19 mouse cellular contexts compared by ENCODE assay signal in genomic region chr19:24770345-24770744, GRCm38 (mm10).
DNase-seq lines count a peak whose midpoint lies in the region; ATAC-seq lines count a peak whose summit lies in the region.
"Had no signal": no experiment of that assay in that cellular context is flagged by ENCODE, and none has a peak within 500 bp of the region (broad histone marks: within the 10 kb centered on the region; RNA-seq: fewer than 3 reads in every experiment).

No protein-coding gene starts in this region.

- 40% methylated on average over 4 of the region's 4 CpGs for WGBS in heart, embryonic 16.5 days

- no peak overlapping the region for H3K4me2 ChIP-seq in heart, embryonic 16.5 days (ENCODE audit: low read depth, low read length)
- H3K4me2 ChIP-seq: hindbrain, embryonic 12.5 days; liver, embryonic 13.5 days; midbrain, embryonic 15.5 days had no signal

- intact Hi-C loops in heart, postnatal 14 days (cut with DNase I) = no loop called here

- H3K9ac ChIP-seq in heart, embryonic 16.5 days (ENCODE audit: low read length) = no peak overlapping the region
- H3K9ac ChIP-seq: hindbrain, embryonic 12.5 days; liver, embryonic 13.5 days; midbrain, embryonic 15.5 days had no signal

- H3K36me3 ChIP-seq in heart, embryonic 16.5 days (ENCODE audit: control insufficient read depth, insufficient read depth) = no peaks in the 10 kb centered on the region
- H3K36me3 ChIP-seq: G1E; hindbrain, embryonic 12.5 days; liver, embryonic 13.5 days; midbrain, embryonic 15.5 days had no signal

- peak overlapping the region; percentile 76 for H3K27ac ChIP-seq in heart, embryonic 16.5 days (ENCODE audit: low read length)
- H3K27ac ChIP-seq: hindbrain, embryonic 12.5 days; liver, embryonic 13.5 days; midbrain, embryonic 15.5 days had no signal

- peak; percentile 14 for DNase-seq in adrenal gland, postnatal 14 days
- no peak for DNase-seq in adrenal gland, postnatal 10 days
- no peak for DNase-seq in heart, postnatal 14 days
- DNase-seq in urinary bladder, postnatal 10 days (ENCODE audit: low spot score) = peak; percentile 20
- DNase-seq in urinary bladder, postnatal 36 days (ENCODE audit: low spot score in 2 of 2) = no peak
- DNase-seq in frontal cortex, adult 2 months (ENCODE audit: extremely low spot score in 1 of 2, low spot score in 1 of 2) = no peak
- DNase-seq in embryo, embryonic 10.5 days (ENCODE audit: low spot score) = no peak
- DNase-seq: cerebellum, adult 9-11 months; gastrocnemius, postnatal 14 days; kidney, adult 11 months; layer of hippocampus, adult 9-11 months; liver, embryonic 13.5 days; lung, postnatal 14 days had no signal

- no peaks in the 10 kb centered on the region for H3K27me3 ChIP-seq in heart, embryonic 16.5 days (ENCODE audit: control insufficient read depth, insufficient read depth, low read length)
- H3K27me3 ChIP-seq: hindbrain, embryonic 12.5 days; liver, embryonic 13.5 days; megakaryocyte, embryonic 14.5 days; midbrain, embryonic 15.5 days had no signal

- peaks cover 16% of the 10 kb centered on the region for H3K4me1 ChIP-seq in heart, embryonic 16.5 days (ENCODE audit: control insufficient read depth, insufficient read depth, low read length)
- H3K4me1 ChIP-seq: hindbrain, embryonic 12.5 days; liver, embryonic 13.5 days; megakaryocyte, embryonic 14.5 days; midbrain, embryonic 15.5 days had no signal

- peak; percentile 71 for ATAC-seq in heart, embryonic 16.5 days (replicated peaks; ENCODE audit: extremely low read depth, insufficient read depth, low FRiP score)
- ATAC-seq: CD4-positive, CD25-positive, alpha-beta regulatory T cell, adult 4 months; midbrain, embryonic 15.5 days had no signal

- no peak overlapping the region for H3K4me3 ChIP-seq in heart, embryonic 16.5 days (ENCODE audit: low read length)
- H3K4me3 ChIP-seq: hindbrain, embryonic 12.5 days; liver, embryonic 13.5 days; megakaryocyte, embryonic 14.5 days; midbrain, embryonic 15.5 days had no signal

- no peaks in the 10 kb centered on the region for H3K9me3 ChIP-seq in heart, embryonic 16.5 days (replicated peaks; ENCODE audit: control insufficient read depth, low read length)
- H3K9me3 ChIP-seq: G1E; hindbrain, embryonic 12.5 days; liver, embryonic 13.5 days; megakaryocyte, embryonic 14.5 days; midbrain, embryonic 15.5 days had no signal

Comparison
In these comparisons a context has a peak if more than half of its experiments do, and no peak if none do; other contexts are left out.
1. DNase-seq: peak in adrenal gland, postnatal 14 days (single experiment) and urinary bladder, postnatal 10 days (single experiment); none in adrenal gland, postnatal 10 days (single experiment), heart, postnatal 14 days (0 of 2), urinary bladder, postnatal 36 days (0 of 2), frontal cortex, adult 2 months (0 of 2) and embryo, embryonic 10.5 days (single experiment).